Mouse (Mus musculus): ENCODE measurements around the gene Elf4. TPM values are rescaled to one million over a fixed set of nuclear protein-coding genes. Genes with fewer than 3 reads are reported as not detected.

Elf4 gene
- polyA plus RNA-seq, 1 experiment from 2014 or later: 10.1 TPM

GRCm38 (mm10) chrX:48461006-48461405, 1.9 kb downstream of the Elf4 start:
- Histone ChIP-seq H3K9ac (ENCODE audit: low read length) (no peak overlapping the region), H3K36me3 (ENCODE audit: control insufficient read depth, insufficient read depth) (no peaks in the 10 kb centered on the region), H3K9me3 (replicated peaks; ENCODE audit: control insufficient read depth, low read length) (no peaks in the 10 kb centered on the region), H3K27ac (ENCODE audit: low read length) (no peak overlapping the region), H3K27me3 (ENCODE audit: control insufficient read depth, insufficient read depth, low read length) (no peaks in the 10 kb centered on the region), H3K4me2 (ENCODE audit: low read depth, low read length) (no peak overlapping the region), H3K4me1 (ENCODE audit: control insufficient read depth, insufficient read depth, low read length) (peaks cover 5% of the 10 kb centered on the region), H3K4me3 (ENCODE audit: low read length) (no peak overlapping the region)
- WGBS: 47% methylated on average over 4 of the region's 4 CpGs
- ATAC-seq (replicated peaks; ENCODE audit: extremely low read depth, insufficient read depth, low FRiP score): no peak

- Histone ChIP-seq H3K4me3 (ENCODE audit: low read length) (no peak overlapping the region), H3K27me3 (ENCODE audit: control insufficient read depth, insufficient read depth, low read length) (no peaks in the 10 kb centered on the region), H3K9me3 (replicated peaks; ENCODE audit: control insufficient read depth, low read length) (no peaks in the 10 kb centered on the region), H3K4me2 (ENCODE audit: low read depth, low read length) (no peak overlapping the region), H3K36me3 (ENCODE audit: control insufficient read depth, insufficient read depth) (no peaks in the 10 kb centered on the region), H3K4me1 (ENCODE audit: control insufficient read depth, insufficient read depth, low read length) (peaks cover 5% of the 10 kb centered on the region), H3K9ac (ENCODE audit: low read length) (no peak overlapping the region), H3K27ac (ENCODE audit: low read length) (no peak overlapping the region)
- 56% methylated on average over 7 of the region's 7 CpGs for WGBS
- ATAC-seq (replicated peaks; ENCODE audit: extremely low read depth, insufficient read depth, low FRiP score): no peak
Measured at GRCm38 (mm10) chrX:48460496-48460895, 2.4 kb downstream of the Elf4 start.

GRCm38 (mm10) chrX:48456956-48457355, 6.0 kb downstream of the Elf4 start:
- H3K27me3 ChIP-seq (ENCODE audit: control insufficient read depth, insufficient read depth, low read length): no peaks in the 10 kb centered on the region
- no peak overlapping the region for H3K9ac ChIP-seq (ENCODE audit: low read length)
- 46% methylated on average over 6 of the region's 6 CpGs for WGBS
- H3K9me3 ChIP-seq (replicated peaks; ENCODE audit: control insufficient read depth, low read length): no peaks in the 10 kb centered on the region
- no peak overlapping the region for H3K4me2 ChIP-seq (ENCODE audit: low read depth, low read length)
- H3K36me3 ChIP-seq (ENCODE audit: control insufficient read depth, insufficient read depth): no peaks in the 10 kb centered on the region
- H3K27ac ChIP-seq (ENCODE audit: low read length): no peak overlapping the region
- H3K4me3 ChIP-seq (ENCODE audit: low read length): no peak overlapping the region
- H3K4me1 ChIP-seq (ENCODE audit: control insufficient read depth, insufficient read depth, low read length): peaks cover 10% of the 10 kb centered on the region
- no peak for ATAC-seq (replicated peaks; ENCODE audit: extremely low read depth, insufficient read depth, low FRiP score)

GRCm38 (mm10) chrX:48455018-48455417, 7.9 kb downstream of the Elf4 start:
- H3K36me3 ChIP-seq (ENCODE audit: control insufficient read depth, insufficient read depth): no peaks in the 10 kb centered on the region
- 13% methylated on average over 9 of the region's 9 CpGs for WGBS
- peak overlapping the region; percentile 65 for H3K4me2 ChIP-seq (ENCODE audit: low read depth, low read length)
- no peak for ATAC-seq (replicated peaks; ENCODE audit: extremely low read depth, insufficient read depth, low FRiP score)
- H3K27me3 ChIP-seq (ENCODE audit: control insufficient read depth, insufficient read depth, low read length): no peaks in the 10 kb centered on the region
- H3K27ac ChIP-seq (ENCODE audit: low read length): peak overlapping the region; percentile 94
- no peaks in the 10 kb centered on the region for H3K9me3 ChIP-seq (replicated peaks; ENCODE audit: control insufficient read depth, low read length)
- H3K9ac ChIP-seq (ENCODE audit: low read length): peak overlapping the region; percentile 76
- H3K4me1 ChIP-seq (ENCODE audit: control insufficient read depth, insufficient read depth, low read length): peaks cover 20% of the 10 kb centered on the region
- peak overlapping the region; percentile 72 for H3K4me3 ChIP-seq (ENCODE audit: low read length)

- WGBS: 10% methylated on average over 16 of the region's 21 CpGs
- H3K4me2 ChIP-seq (ENCODE audit: low read depth, low read length): peak overlapping the region; percentile 65
- H3K4me3 ChIP-seq (ENCODE audit: low read length): peak overlapping the region; percentile 72
- peak; percentile 53 for ATAC-seq (replicated peaks; ENCODE audit: extremely low read depth, insufficient read depth, low FRiP score)
- H3K27ac ChIP-seq (ENCODE audit: low read length): peak overlapping the region; percentile 94
- H3K4me1 ChIP-seq (ENCODE audit: control insufficient read depth, insufficient read depth, low read length): peaks cover 24% of the 10 kb centered on the region
- H3K27me3 ChIP-seq (ENCODE audit: control insufficient read depth, insufficient read depth, low read length): no peaks in the 10 kb centered on the region
- no peaks in the 10 kb centered on the region for H3K9me3 ChIP-seq (replicated peaks; ENCODE audit: control insufficient read depth, low read length)
- H3K36me3 ChIP-seq (ENCODE audit: control insufficient read depth, insufficient read depth): no peaks in the 10 kb centered on the region
- H3K9ac ChIP-seq (ENCODE audit: low read length): peak overlapping the region; percentile 76
Measured at GRCm38 (mm10) chrX:48454495-48454878, 8.4 kb downstream of the Elf4 start.

GRCm38 (mm10) chrX:48453736-48454494, 9.0 kb downstream of the Elf4 start:
- Histone ChIP-seq H3K9me3 (replicated peaks; ENCODE audit: control insufficient read depth, low read length) (no peaks in the 10 kb centered on the region), H3K27me3 (ENCODE audit: control insufficient read depth, insufficient read depth, low read length) (no peaks in the 10 kb centered on the region), H3K4me2 (ENCODE audit: low read depth, low read length) (peak overlapping the region; percentile 76), H3K4me1 (ENCODE audit: control insufficient read depth, insufficient read depth, low read length) (peaks cover 26% of the 10 kb centered on the region), H3K9ac (ENCODE audit: low read length) (peak overlapping the region; percentile 87), H3K27ac (ENCODE audit: low read length) (peak overlapping the region; percentile 94), H3K4me3 (ENCODE audit: low read length) (peak overlapping the region; percentile 72), H3K36me3 (ENCODE audit: control insufficient read depth, insufficient read depth) (no peaks in the 10 kb centered on the region)
- WGBS: 17% methylated on average over 51 of the region's 91 CpGs
- ATAC-seq (replicated peaks; ENCODE audit: extremely low read depth, insufficient read depth, low FRiP score): peak; percentile 89

- ATAC-seq (replicated peaks; ENCODE audit: extremely low read depth, insufficient read depth, low FRiP score): no peak
- peak overlapping the region; percentile 87 for H3K9ac ChIP-seq (ENCODE audit: low read length)
- peak overlapping the region; percentile 72 for H3K4me3 ChIP-seq (ENCODE audit: low read length)
- 17% methylated on average over 43 of the region's 71 CpGs for WGBS
- H3K4me1 ChIP-seq (ENCODE audit: control insufficient read depth, insufficient read depth, low read length): peaks cover 26% of the 10 kb centered on the region
- peak overlapping the region; percentile 94 for H3K27ac ChIP-seq (ENCODE audit: low read length)
- no peaks in the 10 kb centered on the region for H3K36me3 ChIP-seq (ENCODE audit: control insufficient read depth, insufficient read depth)
- peak overlapping the region; percentile 76 for H3K4me2 ChIP-seq (ENCODE audit: low read depth, low read length)
- no peaks in the 10 kb centered on the region for H3K9me3 ChIP-seq (replicated peaks; ENCODE audit: control insufficient read depth, low read length)
- no peaks in the 10 kb centered on the region for H3K27me3 ChIP-seq (ENCODE audit: control insufficient read depth, insufficient read depth, low read length)
Measured at GRCm38 (mm10) chrX:48452931-48453673, 9.8 kb downstream of the Elf4 start.

- Histone ChIP-seq H3K27ac (ENCODE audit: low read length) (peak overlapping the region; percentile 94), H3K36me3 (ENCODE audit: control insufficient read depth, insufficient read depth) (no peaks in the 10 kb centered on the region)
- 18% methylated on average over 9 of the region's 9 CpGs for WGBS
Measured at GRCm38 (mm10) chrX:48452231-48452890, 10.6 kb downstream of the Elf4 start.

More at GRCm38 (mm10) chrX:48452231-48452890, 10.6 kb downstream of the Elf4 start:
- peak overlapping the region; percentile 87 for H3K9ac ChIP-seq (ENCODE audit: low read length)
- peak overlapping the region; percentile 76 for H3K4me2 ChIP-seq (ENCODE audit: low read depth, low read length)
- no peaks in the 10 kb centered on the region for H3K9me3 ChIP-seq (replicated peaks; ENCODE audit: control insufficient read depth, low read length)
- no peaks in the 10 kb centered on the region for H3K27me3 ChIP-seq (ENCODE audit: control insufficient read depth, insufficient read depth, low read length)
- peak overlapping the region; percentile 72 for H3K4me3 ChIP-seq (ENCODE audit: low read length)
- ATAC-seq (replicated peaks; ENCODE audit: extremely low read depth, insufficient read depth, low FRiP score): no peak
- H3K4me1 ChIP-seq (ENCODE audit: control insufficient read depth, insufficient read depth, low read length): peaks cover 26% of the 10 kb centered on the region

Measured in heart, embryonic 16.5 days (tissue).